Mouse (Mus musculus): ENCODE data around the gene Cox6b2. TPM values are rescaled to one million over a fixed set of nuclear protein-coding genes. Genes with fewer than 3 reads are reported as not detected.

Gene Cox6b2
- polyA plus RNA-seq, 1 experiment = 36.6 TPM

- no peak overlapping the region for H3K4me3 ChIP-seq (ENCODE audit: control insufficient read depth, insufficient read depth, low read length)
- H3K4me1 ChIP-seq (replicated peaks; ENCODE audit: control insufficient read depth, insufficient read depth, low read length) = no peaks in the 10 kb centered on the region
- H3K36me3 ChIP-seq (ENCODE audit: control insufficient read depth, insufficient read depth, low read length) = no peaks in the 10 kb centered on the region
- H3K27me3 ChIP-seq (ENCODE audit: control insufficient read depth, insufficient read depth, low read length) = no peaks in the 10 kb centered on the region
- TF ChIP-seq CTCF (IDR thresholded peaks at IDR 0.05; ENCODE audit: borderline replicate concordance, control insufficient read depth, extremely low read depth, insufficient read depth, low read length, poor library complexity) (no peak), POLR2A (IDR thresholded peaks at IDR 0.05; ENCODE audit: control insufficient read depth, extremely low read depth, insufficient read depth, low read length, poor library complexity) (no peak)
- no peak overlapping the region for H3K27ac ChIP-seq (ENCODE audit: control insufficient read depth, insufficient read depth, low read length)
- 90% methylated on average over 8 of the region's 8 CpGs for WGBS
- no peak for DNase-seq
Measured at GRCm38 (mm10) chr7:4702334-4702733, 50.6 kb downstream of the Cox6b2 start.

Other genes with a start within 250 kb of the Cox6b2 start
- 1.8 TPM in 2 replicates for gene Tnnt1, start 236.7 kb downstream of the Cox6b2 start, polyA plus RNA-seq (2012; rRNA removed)
- gene Tnni3, start 228.9 kb downstream of the Cox6b2 start, polyA plus RNA-seq (2012; rRNA removed) = 79.0 and 1,187 TPM in 2 replicates
- 8.3 and 9.8 TPM in 2 replicates for gene Dnaaf3, start 220.6 kb downstream of the Cox6b2 start, polyA plus RNA-seq (2012; rRNA removed)
- 0.39 and 0.54 TPM in 2 replicates for gene Syt5, start 205.6 kb downstream of the Cox6b2 start, polyA plus RNA-seq (2012; rRNA removed)
- 0.11 and 0.15 TPM in 2 replicates for gene Ptprh, start 149.1 kb downstream of the Cox6b2 start, polyA plus RNA-seq (2012; rRNA removed)
- gene Tmem86b, start 121.7 kb downstream of the Cox6b2 start, polyA plus RNA-seq (2012; rRNA removed) = 103 and 113 TPM in 2 replicates
- 419 and 475 TPM in 2 replicates for gene Ppp6r1, start 94.1 kb downstream of the Cox6b2 start, polyA plus RNA-seq (2012; rRNA removed)
- gene Hspbp1, start 68.0 kb downstream of the Cox6b2 start, polyA plus RNA-seq (2012; rRNA removed) = 53.0 and 55.4 TPM in 2 replicates
- 0.71 and 0.84 TPM in 2 replicates for gene Brsk1, start 62.5 kb downstream of the Cox6b2 start, polyA plus RNA-seq (2012; rRNA removed)
- 2.2 and 3.7 TPM in 2 replicates for gene Tmem150b, start 27.8 kb downstream of the Cox6b2 start, polyA plus RNA-seq (2012; rRNA removed)
- 224 and 250 TPM in 2 replicates for gene Kmt5c, start 13.0 kb downstream of the Cox6b2 start, polyA plus RNA-seq (2012; rRNA removed)
- 0.11 TPM in 1 of 2 replicates, not detected in the other for gene Fam71e2, start 18.2 kb upstream of the Cox6b2 start, polyA plus RNA-seq (2012; rRNA removed)
- 0.13 and 0.32 TPM in 2 replicates for gene Il11, start 29.8 kb upstream of the Cox6b2 start, polyA plus RNA-seq (2012; rRNA removed)
- gene Tmem190, start 29.8 kb upstream of the Cox6b2 start, polyA plus RNA-seq (2012; rRNA removed) = not detected in 2 replicates
- gene Tmem238, start 36.6 kb upstream of the Cox6b2 start, polyA plus RNA-seq (2012; rRNA removed) = 18.1 and 23.5 TPM in 2 replicates
- 367 and 512 TPM in 2 replicates for gene Rpl28, start 39.8 kb upstream of the Cox6b2 start, polyA plus RNA-seq (2012; rRNA removed)
- gene Ube2s, start 59.5 kb upstream of the Cox6b2 start, polyA plus RNA-seq (2012; rRNA removed) = 970 and 1,071 TPM in 2 replicates
- gene Shisa7, start 91.6 kb upstream of the Cox6b2 start, polyA plus RNA-seq (2012; rRNA removed) = 0.48 and 0.74 TPM in 2 replicates
- gene Isoc2b, start 117.2 kb upstream of the Cox6b2 start, polyA plus RNA-seq (2012; rRNA removed) = 21.8 and 23.6 TPM in 2 replicates
- 20.3 and 20.5 TPM in 2 replicates for gene Isoc2a, start 124.1 kb upstream of the Cox6b2 start, polyA plus RNA-seq (2012; rRNA removed)
- 0.15 and 0.17 TPM in 2 replicates for gene Gm36210, start 153.4 kb upstream of the Cox6b2 start, polyA plus RNA-seq (2012; rRNA removed)
- gene Zfp628, start 162.1 kb upstream of the Cox6b2 start, polyA plus RNA-seq (2012; rRNA removed) = 40.2 and 51.2 TPM in 2 replicates
- 4.4 and 5.9 TPM in 2 replicates for gene Nat14, start 168.9 kb upstream of the Cox6b2 start, polyA plus RNA-seq (2012; rRNA removed)
- 1.0 and 1.1 TPM in 2 replicates for gene Ssc5d, start 172.7 kb upstream of the Cox6b2 start, polyA plus RNA-seq (2012; rRNA removed)
- gene Sbk2, start 211.3 kb upstream of the Cox6b2 start, polyA plus RNA-seq (2012; rRNA removed) = 1.5 and 5.4 TPM in 2 replicates
- gene Sbk3, start 218.1 kb upstream of the Cox6b2 start, polyA plus RNA-seq (2012; rRNA removed) = 0.36 and 3.7 TPM in 2 replicates
- 125 and 133 TPM in 2 replicates for gene Zfp579, start 243.1 kb upstream of the Cox6b2 start, polyA plus RNA-seq (2012; rRNA removed)